Mouse (Mus musculus) limb, embryonic 15.5 days (tissue): ENCODE data around the gene Selenoi. TPM values are rescaled to one million over a fixed set of nuclear protein-coding genes. Genes with fewer than 3 reads are reported as not detected.

Experiments used
- ATAC-seq: fragments of 200-750 bp; cut with Nextera tagmentation; 2 replicates; pipeline ENCODE4 v1.8.0; 2017; ENCODE audit warnings: low read depth, moderate TSS enrichment; ENCODE audit not compliant: insufficient number of reproducible peaks, low FRiP score, low TSS enrichment
- H3K27ac ChIP-seq: fragments of 300-500 bp; sonication (generic); 2 replicates; pipeline ENCODE4 v1.5.1; 2015; ENCODE audit warnings: moderate library complexity, mild to moderate bottlenecking, inconsistent platforms
- H3K27me3 ChIP-seq: fragments of 300-500 bp; sonication (generic); 2 replicates; pipeline ENCODE4 v1.6.1; 2015; ENCODE audit warnings: inconsistent platforms
- H3K36me3 ChIP-seq: fragments of 300-500 bp; sonication (generic); 2 replicates; pipeline ENCODE4 v1.6.1; 2015; ENCODE audit warnings: inconsistent platforms
- H3K4me1 ChIP-seq: fragments of 300-500 bp; sonication (generic); 2 replicates; pipeline ENCODE4 v1.6.1; 2015; ENCODE audit warnings: inconsistent platforms
- H3K4me2 ChIP-seq: fragments of 300-500 bp; sonication (generic); 2 replicates; pipeline ENCODE4 v1.6.1; 2015; ENCODE audit warnings: mild to moderate bottlenecking, inconsistent platforms
- H3K4me3 ChIP-seq: fragments of 300-500 bp; sonication (generic); 2 replicates; pipeline ENCODE4 v1.5.1; 2015; ENCODE audit warnings: mild to moderate bottlenecking, inconsistent platforms
- H3K9ac ChIP-seq: fragments of 300-500 bp; sonication (generic); 2 replicates; pipeline ENCODE4 v1.6.1; 2015; ENCODE audit warnings: inconsistent platforms
- H3K9me3 ChIP-seq: fragments of 300-500 bp; sonication (generic); 2 replicates; pipeline ENCODE4 v1.6.1; 2016; ENCODE audit warnings: inconsistent platforms
- WGBS: fragments of 180-500 bp; shearing (Covaris S2); methylation state at CpG from one replicate; pipeline ENCODE4 v1.1.7; 2015; 5-methylcytosine and 5-hydroxymethylcytosine counted together
- polyA plus RNA-seq: library from polyadenylated mRNA; unstranded; fragments of >200 nt; fragmentation: Nextera tagmentation; extraction: Ambion mirVana; gene quantifications from 2 replicates; pipeline ENCODE4 v1.2.1, GENCODE M21; 2015

Selenoi gene
- polyA plus RNA-seq, 1 experiment from 2014 or later, result 23.1 TPM

DNA sequence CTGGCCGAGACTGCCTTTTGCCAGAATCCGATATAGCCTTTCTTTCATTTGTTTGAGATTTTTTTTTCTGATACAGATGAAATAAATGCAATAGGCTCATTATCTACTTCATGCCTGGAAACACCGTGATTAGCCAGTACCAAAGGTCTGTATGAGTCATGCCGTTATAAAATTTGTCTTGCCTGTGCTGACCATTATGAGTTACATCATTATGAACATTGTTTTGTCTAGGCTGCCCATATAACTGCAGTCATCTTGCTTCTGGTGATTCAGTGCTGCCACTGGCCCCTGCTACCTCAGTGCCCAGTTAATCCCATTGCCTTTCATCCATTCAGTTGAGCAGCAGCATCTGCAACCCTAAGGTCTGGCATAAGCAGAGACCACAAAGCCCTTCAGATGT lies 47.1 kb downstream of the Selenoi start:
- 85% methylated on average over 4 of the region's 4 CpGs for WGBS
- ATAC-seq, result no peak
- H3K4me2 ChIP-seq, result no peak overlapping the region
- H3K36me3 ChIP-seq, result no peaks in the 10 kb centered on the region
- no peak overlapping the region for H3K4me3 ChIP-seq
- no peaks in the 10 kb centered on the region for H3K9me3 ChIP-seq
- no peak overlapping the region for H3K9ac ChIP-seq
- peaks cover 2% of the 10 kb centered on the region; the same call in 1 of the 2 replicates for H3K27me3 ChIP-seq
- peaks cover 6% of the 10 kb centered on the region for H3K4me1 ChIP-seq
- no peak overlapping the region for H3K27ac ChIP-seq

DNA sequence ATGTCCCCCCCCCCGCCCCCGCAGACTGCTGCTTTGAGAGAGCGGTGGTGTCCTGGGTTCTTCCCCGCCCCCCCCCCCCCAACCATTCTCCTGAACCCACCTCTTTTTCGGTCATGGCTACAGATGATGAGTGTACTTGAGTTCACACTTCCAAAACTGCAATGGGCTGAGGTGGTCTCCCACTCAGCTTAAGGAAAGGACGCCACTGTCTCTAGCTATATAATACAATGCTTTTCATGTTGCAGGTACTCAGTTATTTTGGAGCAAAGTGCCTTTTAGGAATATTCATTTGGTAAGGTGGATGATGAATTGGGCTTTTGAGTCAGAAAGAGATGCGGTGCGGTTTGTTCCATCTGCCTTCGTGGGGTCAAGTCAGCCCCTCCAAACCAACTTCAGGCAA lies 48.5 kb downstream of the Selenoi start:
- peak overlapping the region; percentile 37 for H3K4me3 ChIP-seq
- 44% methylated on average over 9 of the region's 9 CpGs for WGBS
- H3K27me3 ChIP-seq, result peaks cover 2% of the 10 kb centered on the region; the same call in 1 of the 2 replicates
- no peak overlapping the region for H3K27ac ChIP-seq
- no peak for ATAC-seq
- H3K36me3 ChIP-seq, result no peaks in the 10 kb centered on the region
- 0 out of 2 replicates have a peak overlapping the region, but pooled peaks have one; percentile 17 for H3K9ac ChIP-seq
- H3K9me3 ChIP-seq, result no peaks in the 10 kb centered on the region
- H3K4me2 ChIP-seq, result peak overlapping the region; percentile 68
- peaks cover 6% of the 10 kb centered on the region for H3K4me1 ChIP-seq

DNA sequence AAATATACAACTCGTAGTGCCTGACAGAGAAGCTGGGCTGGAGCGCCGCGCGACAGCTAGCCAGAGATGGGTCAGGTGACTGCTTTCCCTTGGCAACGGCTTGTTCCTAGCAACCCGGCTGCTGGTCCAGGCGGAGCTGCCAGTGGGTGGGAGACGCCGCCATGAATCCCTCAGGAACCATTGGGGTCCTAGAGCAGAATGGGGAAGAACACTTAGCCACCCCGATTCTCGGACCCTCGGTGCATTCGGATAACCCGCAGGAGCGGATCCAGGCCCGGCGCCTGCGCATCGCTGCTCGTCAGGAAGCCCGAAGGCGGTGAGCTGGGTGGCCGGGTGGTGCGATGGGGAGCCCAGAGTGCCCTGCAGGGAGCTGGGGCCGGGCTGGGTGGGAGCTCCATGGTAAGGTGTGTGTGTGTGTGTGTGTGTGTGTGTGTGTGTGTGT lies 48.9 kb downstream of the Selenoi start, which contains the start of gene Drc1:
Gene Drc1, plus strand, starts transcription at position 98 of the 442 bp plus-strand sequence.
- peaks cover 2% of the 10 kb centered on the region; the same call in 1 of the 2 replicates for H3K27me3 ChIP-seq
- no peak for ATAC-seq
- 3% methylated on average over 26 of the region's 26 CpGs for WGBS

DNA sequence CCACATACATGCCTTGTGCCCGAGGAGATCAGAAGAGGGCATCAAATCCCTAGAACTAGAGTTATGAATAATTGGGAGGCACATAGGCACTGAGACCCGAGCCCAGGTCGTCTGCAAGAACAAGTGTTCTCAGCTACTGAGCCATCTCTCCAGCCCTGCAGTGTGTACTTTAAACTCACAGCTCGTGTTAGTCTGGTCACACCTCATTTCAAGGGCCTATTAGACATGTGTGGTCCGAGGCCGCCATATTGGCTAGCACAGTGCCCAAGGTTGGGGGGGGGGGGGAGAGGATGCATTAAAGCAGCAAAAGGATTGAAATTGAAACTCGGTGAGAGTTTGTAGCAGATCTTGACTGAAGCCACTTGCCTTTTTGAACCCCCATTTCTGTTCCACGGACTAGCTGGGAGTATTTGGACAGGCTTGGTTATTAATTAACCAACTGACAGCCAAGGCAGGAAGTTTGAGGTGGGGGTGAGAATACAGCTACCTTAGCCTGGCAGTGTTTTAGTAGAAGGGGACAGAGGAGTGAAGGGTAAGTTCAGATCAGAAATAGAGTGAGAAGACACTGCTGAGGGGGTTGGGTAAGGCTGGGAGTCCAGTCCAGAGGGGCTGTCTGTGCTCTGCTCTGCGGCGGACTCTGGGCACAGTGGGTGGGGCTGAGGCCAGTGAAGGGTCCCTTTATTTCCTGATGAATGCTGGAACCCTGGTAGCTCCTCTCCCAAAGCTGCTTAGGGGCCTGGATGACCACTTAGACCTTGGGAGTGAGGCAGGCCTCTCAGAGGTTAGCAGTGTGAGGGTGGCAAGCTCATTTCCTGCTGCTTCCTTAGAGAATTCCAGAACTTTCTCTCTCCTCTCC lies 53.8 kb downstream of the Selenoi start:
- Histone ChIP-seq H3K9ac (no peak overlapping the region), H3K4me1 (peaks cover 4% of the 10 kb centered on the region), H3K27ac (no peak overlapping the region), H3K36me3 (no peaks in the 10 kb centered on the region), H3K4me3 (no peak overlapping the region), H3K4me2 (no peak overlapping the region), H3K27me3 (peaks cover 2% of the 10 kb centered on the region; the same call in 1 of the 2 replicates), H3K9me3 (no peaks in the 10 kb centered on the region)
- 80% methylated on average over 10 of the region's 10 CpGs for WGBS
- no peak for ATAC-seq

More for the DNA sequence above, 48.9 kb downstream of the Selenoi start, which contains the start of gene Drc1:
- Histone ChIP-seq H3K27ac (no peak within 1 kb of the TSS), H3K9me3 (no peaks in the 10 kb centered on the region), H3K36me3 (no peaks in the 10 kb centered on the region), H3K9ac (0 out of 2 replicates have a peak within 1 kb of the TSS, but pooled peaks have one; percentile 17), H3K4me1 (peaks cover 6% of the 10 kb centered on the region), H3K4me3 (peak within 1 kb of the TSS; percentile 37), H3K4me2 (peak within 1 kb of the TSS; percentile 68)

DNA sequence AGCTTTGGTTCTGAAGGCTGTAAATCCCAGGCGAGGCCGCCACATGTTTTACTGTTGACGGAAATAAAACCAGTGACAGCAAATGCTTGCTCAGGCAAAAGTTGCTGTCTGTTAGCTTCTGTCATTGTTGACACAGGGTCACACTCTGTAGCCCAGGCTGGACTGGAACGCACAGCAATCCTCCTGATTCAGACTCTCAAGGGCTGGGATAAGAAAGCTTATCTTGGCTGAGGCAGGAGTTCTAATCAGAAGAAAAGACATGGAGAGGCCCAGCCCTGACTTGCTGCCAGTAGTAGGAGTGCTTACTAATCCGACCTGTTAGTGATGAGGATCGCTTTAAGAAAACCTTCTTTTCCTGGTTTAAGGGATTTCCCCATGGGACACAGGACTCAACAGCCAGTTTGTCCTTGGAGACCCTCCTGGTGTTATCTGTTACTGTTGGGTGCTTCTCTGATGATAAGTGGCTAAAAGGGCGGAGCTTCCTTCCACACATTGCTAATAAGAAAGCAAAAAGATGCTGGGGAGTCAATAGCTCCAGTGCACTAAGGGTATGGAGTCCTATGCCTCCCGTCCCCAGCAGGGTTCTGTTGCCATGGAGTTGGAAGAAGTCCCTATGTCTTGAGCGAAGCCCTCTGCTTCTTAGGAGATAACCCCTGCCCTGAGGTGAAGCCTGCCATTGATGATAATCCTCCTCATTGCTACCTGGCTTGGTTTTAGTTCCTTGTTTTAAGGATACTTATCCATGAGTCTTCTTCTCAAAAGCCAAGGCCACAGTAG lies 54.9 kb downstream of the Selenoi start:
- Histone ChIP-seq H3K4me2 (no peak overlapping the region), H3K4me1 (no peaks in the 10 kb centered on the region), H3K9me3 (no peaks in the 10 kb centered on the region), H3K36me3 (no peaks in the 10 kb centered on the region), H3K4me3 (no peak overlapping the region), H3K27me3 (no peaks in the 10 kb centered on the region), H3K9ac (no peak overlapping the region), H3K27ac (no peak overlapping the region)
- WGBS, result 67% methylated on average over 9 of the region's 9 CpGs
- ATAC-seq, result no peak

Other genes with a start within 250 kb of the Selenoi start
- gene Il6, start 219.5 kb upstream of the Selenoi start, polyA plus RNA-seq, result 0.17 and 0.72 TPM in 2 replicates
- 212 and 224 TPM in 2 replicates for gene Tyms, start 159.0 kb upstream of the Selenoi start, polyA plus RNA-seq
- 0.36 and 0.41 TPM in 2 replicates for gene Garem2, start 127.4 kb upstream of the Selenoi start, polyA plus RNA-seq
- not detected in 2 replicates for gene 3110082J24Rik, start 126.5 kb upstream of the Selenoi start, polyA plus RNA-seq
- gene Hadha, start 77.4 kb upstream of the Selenoi start, polyA plus RNA-seq, result 130 and 140 TPM in 2 replicates
- 139 and 150 TPM in 2 replicates for gene Hadhb, start 77.3 kb upstream of the Selenoi start, polyA plus RNA-seq
- 0.08 TPM in 1 of 2 replicates, not detected in the other for gene Adgrf3, start 26.9 kb upstream of the Selenoi start, polyA plus RNA-seq
- gene Drc1, start 48.8 kb downstream of the Selenoi start, polyA plus RNA-seq, result 0.22 and 0.46 TPM in 2 replicates
- 0.30 and 0.33 TPM in 2 replicates for gene Otof, start 229.4 kb downstream of the Selenoi start, polyA plus RNA-seq
- gene 1700001C02Rik, start 233.5 kb downstream of the Selenoi start, polyA plus RNA-seq, result not detected in 2 replicates